Mouse (Mus musculus): ENCODE results near the gene Exoc3l2. TPM values are rescaled to one million over a fixed set of nuclear protein-coding genes. Genes with fewer than 3 reads are reported as not detected.
A peak's percentile ranks its signal among the peaks of the same experiment; 100 is the strongest.

Exoc3l2 gene
- polyA plus RNA-seq (2015; fragmentation: Nextera tagmentation; extraction: Ambion mirVana): 0.73 and 0.84 TPM in 2 replicates

GRCm38 (mm10) chr7:19462884-19463381, at the start of gene Exoc3l2:
TSS of gene Exoc3l2 (plus strand) at chr7:19463331.
- Histone ChIP-seq H3K36me3 (no peaks in the 10 kb centered on the region), H3K9me3 (no peaks in the 10 kb centered on the region), H3K27me3 (peaks cover 13% of the 10 kb centered on the region), H3K9ac (peak within 1 kb of the TSS; percentile 32; the same call in 1 of the 2 replicates), H3K4me3 (no peak within 1 kb of the TSS), H3K4me2 (0 out of 2 replicates have a peak within 1 kb of the TSS, but pooled peaks have one; percentile 53), H3K27ac (peak within 1 kb of the TSS; percentile 82; the same call in 1 of the 2 replicates), H3K4me1 (peaks cover 27% of the 10 kb centered on the region)
- no peak for ATAC-seq (ENCODE audit: insufficient number of reproducible peaks, insufficient read depth, low FRiP score, low TSS enrichment, low read depth)
- WGBS: 39% methylated on average over 6 of the region's 6 CpGs

- Histone ChIP-seq H3K4me3 (no peak overlapping the region), H3K27me3 (peaks cover 18% of the 10 kb centered on the region), H3K27ac (no peak overlapping the region), H3K9ac (no peak overlapping the region), H3K4me2 (no peak overlapping the region), H3K9me3 (peaks cover 5% of the 10 kb centered on the region; the same call in 1 of the 2 replicates), H3K36me3 (no peaks in the 10 kb centered on the region), H3K4me1 (no peaks in the 10 kb centered on the region)
- WGBS: 81% methylated on average over 3 of the region's 3 CpGs
- no peak for ATAC-seq (ENCODE audit: insufficient number of reproducible peaks, insufficient read depth, low FRiP score, low TSS enrichment, low read depth)
Measured at GRCm38 (mm10) chr7:19413525-19413924, 49.6 kb upstream of the Exoc3l2 start.

GRCm38 (mm10) chr7:19416590-19416989, 46.5 kb upstream of the Exoc3l2 start:
- Histone ChIP-seq H3K4me2 (no peak overlapping the region), H3K9ac (no peak overlapping the region), H3K4me3 (no peak overlapping the region), H3K9me3 (peaks cover 5% of the 10 kb centered on the region; the same call in 1 of the 2 replicates), H3K27ac (no peak overlapping the region), H3K36me3 (no peaks in the 10 kb centered on the region), H3K4me1 (peaks cover 4% of the 10 kb centered on the region; the same call in 1 of the 2 replicates), H3K27me3 (peaks cover 49% of the 10 kb centered on the region)
- no peak for ATAC-seq (ENCODE audit: insufficient number of reproducible peaks, insufficient read depth, low FRiP score, low TSS enrichment, low read depth)
- 76% methylated on average over 15 of the region's 15 CpGs for WGBS

DNA sequence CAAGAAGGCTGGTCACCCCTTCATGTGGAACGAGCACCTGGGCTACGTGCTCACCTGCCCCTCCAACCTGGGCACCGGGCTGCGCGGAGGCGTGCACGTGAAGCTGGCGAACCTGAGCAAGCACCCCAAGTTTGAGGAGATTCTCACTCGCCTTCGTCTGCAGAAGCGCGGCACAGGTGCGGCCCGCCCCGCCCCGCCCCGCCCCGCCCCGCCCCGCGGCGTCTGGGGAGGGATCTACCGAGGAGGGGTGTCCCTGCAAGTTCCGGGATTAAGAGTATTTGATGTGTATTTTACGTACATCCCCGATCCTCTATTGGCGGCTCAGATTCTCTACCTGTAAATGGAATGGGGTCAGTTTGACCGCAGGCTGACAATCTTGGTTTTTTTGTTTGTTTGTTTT, 43.0 kb upstream of the Exoc3l2 start:
- Histone ChIP-seq H3K27ac (no peak overlapping the region), H3K27me3 (peaks cover 57% of the 10 kb centered on the region), H3K9me3 (no peaks in the 10 kb centered on the region), H3K4me2 (peak overlapping the region; percentile 36; the same call in 1 of the 2 replicates), H3K4me3 (0 out of 2 replicates have a peak overlapping the region, but pooled peaks have one; percentile 2), H3K36me3 (peaks cover 7% of the 10 kb centered on the region), H3K4me1 (peaks cover 4% of the 10 kb centered on the region; the same call in 1 of the 2 replicates), H3K9ac (no peak overlapping the region)
- WGBS: 9% methylated on average over 28 of the region's 28 CpGs
- no peak for ATAC-seq (ENCODE audit: insufficient number of reproducible peaks, insufficient read depth, low FRiP score, low TSS enrichment, low read depth)

DNA sequence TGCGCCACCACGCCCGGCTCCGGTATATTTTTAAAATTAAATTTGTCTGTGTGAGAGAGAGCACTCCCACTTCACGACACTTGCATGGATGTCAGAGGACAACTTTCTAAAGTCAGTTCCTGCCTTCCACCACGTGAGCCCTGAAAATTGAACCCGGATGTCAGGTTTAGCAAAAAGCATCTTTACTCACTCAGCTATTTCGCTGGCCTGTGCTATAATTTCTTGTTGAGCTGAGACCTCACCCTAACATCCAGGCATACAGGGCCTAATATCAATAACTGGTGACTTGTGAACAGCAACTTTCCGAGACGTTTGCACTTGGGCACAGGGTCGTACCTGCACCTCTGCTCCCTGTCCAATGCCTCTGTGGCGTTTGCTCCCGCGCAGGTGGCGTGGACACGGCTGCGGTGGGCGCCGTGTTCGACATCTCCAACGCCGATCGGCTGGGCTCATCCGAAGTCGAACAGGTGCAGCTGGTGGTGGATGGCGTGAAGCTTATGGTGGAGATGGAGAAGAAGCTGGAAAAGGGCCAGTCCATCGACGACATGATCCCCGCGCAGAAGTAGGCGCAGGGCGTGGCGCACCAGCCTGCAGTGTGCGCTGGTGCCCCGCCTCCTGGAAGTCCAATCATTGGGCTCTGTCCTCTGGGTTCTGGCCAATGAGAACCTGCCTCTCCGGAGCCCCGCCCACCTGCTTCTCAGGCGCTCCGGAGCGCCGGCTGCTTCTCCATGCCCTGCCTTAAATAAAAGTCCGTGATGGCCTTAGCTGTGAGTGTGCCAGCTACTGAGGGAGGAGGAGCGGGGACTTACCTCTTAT, 42.1 kb upstream of the Exoc3l2 start:
- Histone ChIP-seq H3K4me1 (peaks cover 4% of the 10 kb centered on the region; the same call in 1 of the 2 replicates), H3K27me3 (peaks cover 57% of the 10 kb centered on the region)
- ATAC-seq (ENCODE audit: insufficient number of reproducible peaks, insufficient read depth, low FRiP score, low TSS enrichment, low read depth): peak; percentile 84

DNA sequence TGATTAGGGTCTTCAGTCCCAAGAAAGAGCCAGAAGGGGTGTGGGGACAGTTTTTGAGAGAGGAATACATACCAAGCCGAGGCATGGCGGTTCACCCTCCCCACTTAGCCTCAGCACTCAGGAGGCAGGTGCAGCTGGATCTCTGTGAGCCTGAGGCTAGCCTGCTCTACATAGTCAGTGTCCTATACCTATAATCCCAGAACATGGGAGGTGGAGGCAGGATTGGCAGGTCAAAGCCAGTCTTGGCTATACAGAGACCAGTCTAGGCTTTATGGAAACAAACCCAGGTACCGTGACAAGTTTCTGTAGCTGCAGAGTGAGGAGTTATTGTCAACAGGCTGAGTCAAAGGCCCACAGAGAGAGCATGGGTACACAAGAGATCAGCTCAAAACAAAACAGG, 40.0 kb upstream of the Exoc3l2 start:
- Histone ChIP-seq H3K27ac (no peak overlapping the region), H3K4me2 (no peak overlapping the region), H3K36me3 (peaks cover 36% of the 10 kb centered on the region), H3K9me3 (no peaks in the 10 kb centered on the region), H3K27me3 (peaks cover 44% of the 10 kb centered on the region), H3K9ac (no peak overlapping the region), H3K4me3 (no peak overlapping the region), H3K4me1 (peaks cover 4% of the 10 kb centered on the region; the same call in 1 of the 2 replicates)
- ATAC-seq (ENCODE audit: insufficient number of reproducible peaks, insufficient read depth, low FRiP score, low TSS enrichment, low read depth): no peak
- WGBS: 86% methylated on average over 3 of the region's 3 CpGs

More for the DNA sequence above, 42.1 kb upstream of the Exoc3l2 start:
- H3K9ac ChIP-seq: no peak overlapping the region
- 13% methylated on average over 43 of the region's 43 CpGs for WGBS
- H3K4me3 ChIP-seq: peak overlapping the region; percentile 37
- peak overlapping the region; percentile 58 for H3K4me2 ChIP-seq
- H3K36me3 ChIP-seq: peaks cover 16% of the 10 kb centered on the region
- H3K9me3 ChIP-seq: no peaks in the 10 kb centered on the region
- H3K27ac ChIP-seq: no peak overlapping the region

DNA sequence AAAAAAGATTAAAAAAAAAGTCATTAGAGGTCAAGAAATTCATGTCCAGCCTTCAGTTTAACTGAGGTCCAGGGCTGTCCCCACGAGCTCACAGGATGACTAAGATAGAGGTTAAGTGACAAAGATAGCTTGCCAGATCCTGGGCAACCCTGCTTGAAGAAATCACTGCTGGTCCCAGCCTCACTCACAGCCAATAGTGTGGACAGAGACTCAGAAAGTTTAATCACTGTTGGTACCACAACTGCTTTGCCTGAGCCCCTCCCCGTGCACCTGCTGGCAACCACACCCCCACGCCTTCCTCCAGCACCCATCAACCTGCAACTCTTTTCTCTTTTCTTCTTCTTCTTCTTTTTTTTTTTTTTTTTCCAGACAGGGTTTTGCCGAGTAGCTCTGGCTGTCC, 39.1 kb upstream of the Exoc3l2 start:
- no peak overlapping the region for H3K4me3 ChIP-seq

DNA sequence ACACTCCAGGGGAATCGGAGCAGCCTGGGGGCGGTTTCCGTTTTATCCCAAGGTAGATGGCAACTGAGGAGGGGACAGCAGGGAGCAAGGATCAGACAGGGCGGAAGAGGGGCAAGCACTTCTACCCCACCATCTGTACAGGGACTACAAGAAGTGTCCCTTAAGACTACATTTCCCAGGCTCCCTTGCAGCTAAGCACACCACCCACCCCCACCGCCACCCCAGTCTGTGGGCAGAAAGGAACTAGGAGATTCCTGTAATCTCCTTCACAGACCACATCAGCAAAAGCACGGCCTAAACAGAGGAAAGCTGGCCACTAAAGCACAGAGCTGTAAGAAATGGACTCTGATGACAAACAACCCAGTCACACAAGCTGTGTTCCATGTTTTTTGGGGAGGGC, 36.8 kb upstream of the Exoc3l2 start:
- H3K36me3 ChIP-seq: peaks cover 69% of the 10 kb centered on the region
- no peak for ATAC-seq (ENCODE audit: insufficient number of reproducible peaks, insufficient read depth, low FRiP score, low TSS enrichment, low read depth)
- 70% methylated on average over 6 of the region's 6 CpGs for WGBS

More for the DNA sequence above, 39.1 kb upstream of the Exoc3l2 start:
- no peaks in the 10 kb centered on the region for H3K9me3 ChIP-seq
- H3K36me3 ChIP-seq: peaks cover 46% of the 10 kb centered on the region
- no peak overlapping the region for H3K9ac ChIP-seq
- WGBS: 67% methylated on average over 4 of the region's 4 CpGs
- no peak overlapping the region for H3K27ac ChIP-seq
- H3K4me2 ChIP-seq: no peak overlapping the region
- peaks cover 4% of the 10 kb centered on the region; the same call in 1 of the 2 replicates for H3K4me1 ChIP-seq
- no peak for ATAC-seq (ENCODE audit: insufficient number of reproducible peaks, insufficient read depth, low FRiP score, low TSS enrichment, low read depth)
- H3K27me3 ChIP-seq: peaks cover 34% of the 10 kb centered on the region

GRCm38 (mm10) chr7:19426888-19427287, 36.2 kb upstream of the Exoc3l2 start:
- peaks cover 6% of the 10 kb centered on the region; the same call in 1 of the 2 replicates for H3K27me3 ChIP-seq
- WGBS: 84% methylated on average over 6 of the region's 6 CpGs
- H3K9me3 ChIP-seq: no peaks in the 10 kb centered on the region
- no peak overlapping the region for H3K9ac ChIP-seq
- no peaks in the 10 kb centered on the region for H3K4me1 ChIP-seq
- no peak overlapping the region for H3K27ac ChIP-seq
- no peak overlapping the region for H3K4me2 ChIP-seq
- no peak for ATAC-seq (ENCODE audit: insufficient number of reproducible peaks, insufficient read depth, low FRiP score, low TSS enrichment, low read depth)
- H3K36me3 ChIP-seq: peaks cover 74% of the 10 kb centered on the region
- H3K4me3 ChIP-seq: no peak overlapping the region

More for the DNA sequence above, 36.8 kb upstream of the Exoc3l2 start:
- no peaks in the 10 kb centered on the region for H3K9me3 ChIP-seq
- peaks cover 3% of the 10 kb centered on the region; the same call in 1 of the 2 replicates for H3K4me1 ChIP-seq
- peaks cover 11% of the 10 kb centered on the region for H3K27me3 ChIP-seq
- no peak overlapping the region for H3K4me3 ChIP-seq
- no peak overlapping the region for H3K4me2 ChIP-seq
- no peak overlapping the region for H3K27ac ChIP-seq
- H3K9ac ChIP-seq: no peak overlapping the region

DNA sequence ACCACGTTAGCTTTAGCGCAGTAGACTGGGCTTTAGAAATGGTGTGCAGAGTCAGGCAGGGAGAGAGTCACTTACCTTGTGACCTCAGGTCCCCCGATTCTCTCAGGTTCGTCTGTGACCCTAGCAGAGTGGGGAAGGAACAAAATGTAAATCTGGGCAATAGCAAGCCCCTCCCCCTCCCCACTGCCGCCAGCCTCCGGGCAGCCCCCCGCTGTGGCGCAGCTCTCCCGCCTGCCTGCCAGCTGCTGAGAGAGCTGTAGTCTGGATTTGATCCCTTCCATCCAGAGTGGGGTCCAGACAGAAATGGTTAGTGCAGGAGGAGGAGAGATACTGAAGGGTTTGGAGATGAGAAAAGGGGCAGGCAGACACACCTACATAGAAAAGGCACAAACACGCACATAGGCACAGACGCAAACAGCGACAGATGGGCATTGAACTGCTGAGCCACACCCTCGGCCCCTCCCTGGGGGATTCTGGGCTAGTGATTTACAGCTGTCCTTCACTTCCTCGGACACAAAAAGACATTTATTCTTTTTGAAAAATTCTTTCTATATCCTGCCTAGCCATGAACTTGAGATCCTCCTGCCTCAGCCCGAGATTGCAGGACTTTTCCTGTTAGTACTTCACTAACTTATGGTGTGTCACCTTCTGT, 35.0 kb upstream of the Exoc3l2 start:
- no peak overlapping the region for H3K9ac ChIP-seq
- H3K36me3 ChIP-seq: peaks cover 87% of the 10 kb centered on the region
- no peak for ATAC-seq (ENCODE audit: insufficient number of reproducible peaks, insufficient read depth, low FRiP score, low TSS enrichment, low read depth)
- no peaks in the 10 kb centered on the region for H3K4me1 ChIP-seq
- WGBS: 71% methylated on average over 15 of the region's 15 CpGs
- H3K9me3 ChIP-seq: peaks cover 4% of the 10 kb centered on the region; the same call in 1 of the 2 replicates
- H3K4me2 ChIP-seq: no peak overlapping the region
- no peak overlapping the region for H3K4me3 ChIP-seq
- H3K27me3 ChIP-seq: no peaks in the 10 kb centered on the region
- no peak overlapping the region for H3K27ac ChIP-seq

DNA sequence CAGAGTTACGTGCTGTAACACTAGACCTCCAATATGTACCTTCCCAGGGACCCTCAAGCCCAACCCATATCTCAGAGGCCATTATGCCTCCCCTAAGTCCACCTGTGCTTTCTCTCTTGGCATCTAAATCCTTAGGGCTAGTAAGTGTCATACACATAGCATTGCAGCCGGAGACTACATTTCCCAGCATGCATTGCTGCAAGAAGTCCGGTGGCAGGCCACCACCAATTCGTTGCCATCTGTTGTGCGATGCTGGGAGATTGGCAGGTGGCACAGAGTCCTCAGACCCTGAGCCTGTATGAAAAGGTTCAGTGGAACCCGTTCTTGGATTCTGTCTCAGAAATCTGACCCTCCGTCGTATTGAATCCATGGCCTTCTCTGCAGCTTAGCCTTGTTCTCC, 33.4 kb upstream of the Exoc3l2 start:
- Histone ChIP-seq H3K36me3 (peaks cover 100% of the 10 kb centered on the region), H3K27me3 (no peaks in the 10 kb centered on the region), H3K9me3 (peaks cover 5% of the 10 kb centered on the region; the same call in 1 of the 2 replicates), H3K4me2 (no peak overlapping the region), H3K9ac (no peak overlapping the region), H3K4me1 (no peaks in the 10 kb centered on the region), H3K4me3 (no peak overlapping the region), H3K27ac (no peak overlapping the region)
- no peak for ATAC-seq (ENCODE audit: insufficient number of reproducible peaks, insufficient read depth, low FRiP score, low TSS enrichment, low read depth)
- WGBS: 78% methylated on average over 8 of the region's 8 CpGs

Measured in embryonic facial prominence, embryonic 13.5 days (tissue).